Mouse (Mus musculus) lung, postnatal 0 days (tissue): ENCODE data around the gene Nxpe4. TPM values are rescaled to one million over a fixed set of nuclear protein-coding genes. Genes with fewer than 3 reads are reported as not detected.
"Not testable (repeated sequence)": the region's sequence is repeated elsewhere in the genome, so short reads cannot be mapped to it uniquely, and the experiment has no call there.

Experiments
- ATAC-seq: fragments of 200-750 bp; cut with Nextera tagmentation; 2 replicates; pipeline ENCODE4 v1.8.0; 2017; ENCODE audit warnings: moderate library complexity
- DNase-seq: peaks from one replicate; pipeline ENCODE4 v3.0.0-alpha.2; 2016; ENCODE audit warnings: low spot score
- H3K27ac ChIP-seq: fragments of 300-500 bp; sonication (generic); 2 replicates; pipeline ENCODE4 v1.5.1; 2014; ENCODE audit warnings: antibody characterized with exemption, mild to moderate bottlenecking, low read length, mixed read lengths
- H3K27me3 ChIP-seq: fragments of 300-500 bp; sonication (generic); replicated peaks from 2 replicates; pipeline ENCODE4 v1.6.1; 2014; ENCODE audit warnings: low read length, mixed read lengths; ENCODE audit not compliant: insufficient read depth
- H3K36me3 ChIP-seq: fragments of 300-500 bp; sonication (generic); 2 replicates; pipeline ENCODE4 v1.6.1; 2014; ENCODE audit warnings: low read length, mixed read lengths; ENCODE audit not compliant: insufficient read depth
- H3K4me1 ChIP-seq: fragments of 300-500 bp; sonication (generic); 2 replicates; pipeline ENCODE4 v1.6.1; 2014; ENCODE audit warnings: antibody characterized with exemption, low read depth, low read length, mixed read lengths; ENCODE audit not compliant: insufficient read depth
- H3K4me2 ChIP-seq: fragments of 300-500 bp; sonication (generic); replicated peaks from 2 replicates; pipeline ENCODE4 v1.6.1; 2014; ENCODE audit warnings: low read depth, mild to moderate bottlenecking, low read length, moderate library complexity, mixed read lengths
- H3K4me3 ChIP-seq: fragments of 300-500 bp; sonication (generic); 2 replicates; pipeline ENCODE4 v1.5.1; 2014; ENCODE audit warnings: low read depth, low read length
- H3K9ac ChIP-seq: fragments of 300-500 bp; sonication (generic); replicated peaks from 2 replicates; pipeline ENCODE4 v1.6.1; 2014; ENCODE audit warnings: low read depth, mild to moderate bottlenecking
- H3K9me3 ChIP-seq: fragments of 300-500 bp; sonication (generic); 2 replicates; pipeline ENCODE4 v1.6.1; 2016; ENCODE audit warnings: low read length, mixed read lengths
- CTCF ChIP-seq: IDR thresholded peaks from 2 replicates; pipeline ENCODE4 v1.5.1; 2016; ENCODE audit warnings: antibody characterized with exemption, mild to moderate bottlenecking
- EP300 ChIP-seq: IDR thresholded peaks from 2 replicates; pipeline ENCODE4 v1.6.1; 2016; ENCODE audit warnings: antibody characterized with exemption, mild to moderate bottlenecking, control low read depth
- whole genome bisulfite sequencing: fragments of 180-500 bp; shearing (Covaris S2); extraction: QIAGEN DNeasy Blood & Tissue Kit; methylation state at CpG from one replicate; pipeline ENCODE4 v1.1.7; 2014; 5-methylcytosine and 5-hydroxymethylcytosine counted together
- polyA plus RNA-seq: library from polyadenylated mRNA; unstranded; fragments of >200 nt; fragmentation: Nextera tagmentation; extraction: Ambion mirVana; gene quantifications from 2 replicates; pipeline ENCODE4 v1.2.1, GENCODE M21; 2015

Gene Nxpe4
- polyA plus RNA-seq: 8.6 and 9.8 TPM in 2 replicates

DNA sequence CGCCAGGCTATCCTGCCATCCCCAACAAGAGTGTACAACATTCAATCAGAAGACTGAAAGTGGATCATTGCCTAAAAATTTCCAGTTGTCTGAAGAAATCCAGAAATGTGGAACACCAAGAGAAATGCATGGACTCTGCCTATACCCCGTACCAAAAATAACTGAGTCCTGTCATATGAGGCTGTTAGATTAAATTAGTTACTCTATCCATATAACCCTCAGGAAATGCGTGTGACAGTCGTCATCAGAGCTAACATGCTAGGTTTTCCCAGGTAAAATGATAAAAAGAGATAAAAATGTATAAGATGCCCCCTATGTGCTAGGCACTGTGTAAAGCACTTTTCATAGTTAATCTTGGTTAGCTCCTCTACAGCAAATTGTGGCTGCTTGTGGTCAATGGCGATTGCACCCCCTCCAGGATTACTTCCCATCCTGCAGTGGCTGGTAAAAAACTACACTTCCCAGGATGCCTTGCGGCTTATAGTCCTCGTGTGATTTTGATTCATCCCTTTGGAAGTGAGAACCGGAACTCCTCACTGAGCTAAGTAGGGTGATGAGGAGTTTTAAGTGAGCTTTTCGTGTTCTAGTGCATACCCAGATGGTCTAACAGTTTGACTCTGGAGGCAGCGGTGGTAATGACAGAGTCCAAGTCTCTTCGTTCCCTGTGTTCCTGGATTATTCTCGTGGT is at the start of gene Nxpe4:
TSS of gene Nxpe4 (plus strand) at position 519 of the 688 bp plus-strand sequence.
- peak; percentile 58 for DNase-seq
- WGBS: 33% methylated on average over 12 of the region's 12 CpGs

DNA sequence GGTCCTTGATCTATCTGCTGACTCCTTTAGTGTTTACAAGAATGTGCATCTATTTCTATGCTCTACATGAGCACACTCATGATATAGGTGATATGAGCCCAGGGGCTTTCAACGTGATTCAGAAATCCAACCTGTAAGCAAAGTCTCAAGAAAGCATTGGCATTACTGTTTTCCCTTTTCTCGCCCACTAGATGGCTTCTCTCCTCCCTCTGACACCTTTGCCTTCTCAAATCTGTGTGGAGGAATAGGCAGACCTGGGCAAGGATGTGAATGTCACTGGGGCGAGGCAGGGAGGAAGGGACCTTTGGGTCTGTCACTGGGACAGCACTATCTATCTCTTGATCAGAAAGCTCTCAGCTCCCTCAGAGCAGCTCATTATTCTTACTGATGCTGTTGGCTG is 35.0 kb upstream of the Nxpe4 start:
- no peaks in the 10 kb centered on the region for H3K4me1 ChIP-seq
- no peak overlapping the region for H3K4me2 ChIP-seq
- TF ChIP-seq CTCF (no peak), EP300 (no peak)
- no peak overlapping the region for H3K9ac ChIP-seq
- H3K27ac ChIP-seq: no peak overlapping the region
- H3K4me3 ChIP-seq: no peak overlapping the region
- DNase-seq: no peak
- no peaks in the 10 kb centered on the region for H3K36me3 ChIP-seq
- 29% methylated on average over 3 of the region's 3 CpGs for WGBS
- no peaks in the 10 kb centered on the region for H3K27me3 ChIP-seq
- no peak for ATAC-seq
- no peaks in the 10 kb centered on the region for H3K9me3 ChIP-seq

More for the DNA sequence above, at the start of gene Nxpe4:
- H3K9me3 ChIP-seq: no peaks in the 10 kb centered on the region
- no peak within 1 kb of the TSS for H3K9ac ChIP-seq
- H3K4me2 ChIP-seq: peak within 1 kb of the TSS; percentile 42
- TF ChIP-seq CTCF (peak; percentile 49), EP300 (no peak)
- H3K27ac ChIP-seq: no peak within 1 kb of the TSS
- no peaks in the 10 kb centered on the region for H3K27me3 ChIP-seq
- no peaks in the 10 kb centered on the region for H3K36me3 ChIP-seq
- H3K4me1 ChIP-seq: no peaks in the 10 kb centered on the region
- peak within 1 kb of the TSS; percentile 24; the same call in 1 of the 2 replicates for H3K4me3 ChIP-seq
- peak; percentile 62 for ATAC-seq

DNA sequence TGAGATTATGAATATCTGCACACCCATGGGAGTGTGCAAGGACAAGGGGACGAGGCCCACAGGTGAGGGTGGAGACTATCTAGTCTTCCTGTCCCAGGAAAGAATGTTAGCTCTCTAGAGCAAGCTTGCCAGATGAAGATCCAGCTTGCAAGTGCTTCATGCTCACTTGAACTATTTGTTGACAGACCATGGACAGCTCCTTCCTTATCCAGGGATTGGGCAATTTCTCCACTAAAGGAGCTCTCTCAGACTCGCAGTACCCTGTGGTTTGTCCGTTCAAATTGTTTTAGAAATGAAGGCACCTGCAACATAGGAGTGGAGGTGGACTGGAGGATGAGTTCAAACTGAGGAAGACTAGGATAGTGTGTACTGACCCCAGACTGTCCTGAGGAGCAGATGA is 24.3 kb upstream of the Nxpe4 start:
- H3K9ac ChIP-seq: no peak overlapping the region
- H3K4me3 ChIP-seq: no peak overlapping the region
- H3K9me3 ChIP-seq: no peaks in the 10 kb centered on the region
- DNase-seq (peak; percentile 74), ATAC-seq (no peak)
- 9% methylated on average over 3 of the region's 3 CpGs for WGBS
- H3K36me3 ChIP-seq: no peaks in the 10 kb centered on the region
- TF ChIP-seq CTCF: no peak
- TF ChIP-seq EP300: no peak
- H3K4me2 ChIP-seq: no peak overlapping the region
- H3K27me3 ChIP-seq: no peaks in the 10 kb centered on the region
- H3K4me1 ChIP-seq: no peaks in the 10 kb centered on the region
- H3K27ac ChIP-seq: no peak overlapping the region

DNA sequence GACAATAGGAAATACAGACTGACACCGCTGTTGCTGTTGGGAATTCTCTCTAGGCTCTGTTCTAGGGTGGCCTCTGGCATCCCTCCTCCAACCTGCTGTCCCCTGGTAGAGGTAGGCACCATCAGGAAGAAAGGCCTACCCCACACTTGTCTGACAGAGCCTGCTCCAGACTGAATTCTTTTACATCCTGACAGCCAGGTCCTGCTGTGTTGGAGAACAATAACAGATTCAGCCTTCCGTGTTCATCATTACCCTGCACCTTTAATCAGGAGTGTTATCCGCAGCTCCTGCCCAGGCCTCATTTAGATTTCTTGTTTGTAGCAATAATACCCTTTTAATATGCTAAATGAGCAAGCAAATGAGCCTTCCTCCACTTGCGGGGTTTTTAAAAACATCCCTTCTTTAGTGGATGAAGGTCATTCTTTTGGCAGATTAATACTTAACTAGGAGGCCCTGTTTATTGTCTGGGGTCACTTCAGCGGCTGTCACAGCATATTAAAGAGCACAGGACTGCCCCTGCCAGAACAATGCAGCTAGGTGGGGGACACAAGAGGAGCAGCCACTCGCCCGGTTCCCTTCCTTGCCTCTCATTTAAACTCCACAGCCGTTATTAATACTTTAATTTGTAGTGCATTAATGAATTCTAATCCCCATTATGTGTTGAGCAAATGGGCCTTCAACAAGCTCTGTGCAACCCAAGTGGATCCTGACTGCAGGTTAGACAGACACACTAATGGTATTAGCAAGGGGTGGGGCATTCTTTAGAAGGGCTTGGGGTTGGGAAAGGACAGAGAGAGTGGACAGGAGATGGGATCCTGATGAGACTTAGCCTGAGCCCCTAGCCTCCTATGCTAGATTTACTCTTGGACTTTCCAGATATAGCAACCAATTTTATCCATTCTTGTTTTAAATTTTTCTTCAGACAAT is 21.1 kb upstream of the Nxpe4 start:
- no peak for TF ChIP-seq CTCF
- no peak for TF ChIP-seq EP300
- no peak overlapping the region for H3K27ac ChIP-seq
- no peak overlapping the region for H3K4me2 ChIP-seq
- no peaks in the 10 kb centered on the region for H3K9me3 ChIP-seq
- no peak overlapping the region for H3K4me3 ChIP-seq
- no peaks in the 10 kb centered on the region for H3K27me3 ChIP-seq
- DNase-seq: no peak
- no peak overlapping the region for H3K9ac ChIP-seq
- no peak for ATAC-seq
- WGBS: 46% methylated on average over 8 of the region's 8 CpGs
- no peaks in the 10 kb centered on the region for H3K36me3 ChIP-seq
- no peaks in the 10 kb centered on the region for H3K4me1 ChIP-seq

GRCm38 (mm10) chr9:48142646-48143045 is 19.2 kb upstream of the Nxpe4 start:
- H3K36me3 ChIP-seq: no peaks in the 10 kb centered on the region
- H3K27me3 ChIP-seq: no peaks in the 10 kb centered on the region
- H3K4me2 ChIP-seq: no peak overlapping the region
- H3K9me3 ChIP-seq: no peaks in the 10 kb centered on the region
- H3K27ac ChIP-seq: no peak overlapping the region
- H3K4me1 ChIP-seq: no peaks in the 10 kb centered on the region
- TF ChIP-seq EP300: no peak
- TF ChIP-seq CTCF: no peak
- no peak for DNase-seq
- no peak for ATAC-seq
- WGBS: 73% methylated on average over 6 of the region's 6 CpGs
- no peak overlapping the region for H3K4me3 ChIP-seq
- H3K9ac ChIP-seq: no peak overlapping the region

- no peaks in the 10 kb centered on the region for H3K27me3 ChIP-seq
- 69% methylated on average over 3 of the region's 3 CpGs for WGBS
- H3K9me3 ChIP-seq: no peaks in the 10 kb centered on the region
- H3K4me3 ChIP-seq: no peak overlapping the region
- TF ChIP-seq EP300 (no peak), CTCF (no peak)
- H3K4me2 ChIP-seq: no peak overlapping the region
- no peaks in the 10 kb centered on the region for H3K36me3 ChIP-seq
- no peak for ATAC-seq
- H3K27ac ChIP-seq: no peak overlapping the region
- no peaks in the 10 kb centered on the region for H3K4me1 ChIP-seq
- DNase-seq: no peak
- H3K9ac ChIP-seq: no peak overlapping the region
These were observed 15.1 kb upstream of the Nxpe4 start for GRCm38 (mm10) chr9:48146761-48147160.

DNA sequence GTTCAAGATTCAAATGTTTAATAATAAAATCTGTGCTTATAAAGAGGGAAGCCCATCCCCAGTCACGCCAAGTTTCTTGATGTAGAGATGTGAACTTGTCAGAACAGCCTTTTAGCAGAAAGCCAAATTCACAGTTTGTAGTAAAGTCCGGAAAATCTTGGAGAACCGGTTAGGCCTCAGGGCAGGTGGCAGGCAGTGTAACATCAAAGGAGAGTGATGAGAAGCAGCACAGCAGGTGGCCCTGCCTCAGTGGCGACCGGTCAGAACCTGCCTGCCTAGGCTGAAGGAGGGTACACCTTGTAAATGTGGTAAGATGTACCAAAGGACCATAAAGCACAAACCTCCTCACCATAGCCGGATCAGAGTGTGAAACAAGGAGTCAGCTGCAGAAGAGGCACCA is 4.7 kb downstream of the Nxpe4 start:
- H3K9me3 ChIP-seq, H3K4me1 ChIP-seq, H3K36me3 ChIP-seq, H3K4me3 ChIP-seq, ATAC-seq, H3K9ac ChIP-seq, DNase-seq, H3K4me2 ChIP-seq, H3K27ac ChIP-seq, H3K27me3 ChIP-seq: not testable (repeated sequence)
- 37% methylated on average over 6 of the region's 6 CpGs for WGBS
